Mouse (Mus musculus): Measurements from ENCODE around the gene Gxylt2.

Gene Gxylt2

GRCm38 (mm10) chr6:100715296-100715828, 10.8 kb downstream of the Gxylt2 start:
- DNase-seq (ENCODE audit: low read depth, low spot score): no peak

GRCm38 (mm10) chr6:100716152-100716551, 11.6 kb downstream of the Gxylt2 start:
- DNase-seq (ENCODE audit: low read depth, low spot score): no peak

DNA sequence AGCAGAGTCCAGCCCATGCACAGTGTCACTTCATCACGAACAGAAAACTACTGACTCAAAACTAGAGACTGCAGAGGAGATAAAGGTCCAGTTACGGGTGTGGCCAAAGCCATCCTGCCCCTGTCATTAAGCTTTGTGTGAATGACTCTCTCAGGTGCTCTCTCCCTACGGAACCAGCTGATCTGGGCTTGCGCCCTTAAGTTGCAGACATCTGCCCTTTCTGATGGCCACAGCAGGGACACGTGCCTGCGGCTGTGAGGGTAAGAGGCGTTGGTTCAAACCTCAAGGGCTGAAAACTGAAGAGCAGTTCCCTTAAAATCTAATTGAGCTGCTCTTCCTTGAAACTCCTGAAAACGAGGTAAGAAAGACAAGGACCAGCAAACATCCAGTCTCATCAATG, 12.3 kb downstream of the Gxylt2 start:
- no peak for DNase-seq (ENCODE audit: low read depth, low spot score)

DNA sequence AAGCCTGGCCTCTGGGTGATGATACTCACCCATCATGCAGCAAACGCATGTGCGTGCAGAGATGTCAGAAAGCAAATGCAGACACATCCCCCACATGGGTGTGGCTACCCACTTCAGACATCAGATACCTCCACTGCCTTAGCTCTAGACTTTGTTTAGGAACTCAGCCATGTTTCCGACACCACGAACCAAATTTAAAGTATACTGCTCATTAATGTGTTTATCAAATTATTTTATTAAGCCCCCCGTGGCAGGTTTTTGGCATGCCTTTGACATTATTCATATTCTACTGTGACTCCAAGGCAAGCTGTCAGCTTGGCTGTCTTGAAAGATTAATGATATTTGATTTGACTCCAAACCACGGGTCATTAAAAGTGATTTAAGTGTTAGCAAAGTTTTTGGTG, 15.6 kb downstream of the Gxylt2 start:
- no peak for DNase-seq (ENCODE audit: low read depth, low spot score)

DNA sequence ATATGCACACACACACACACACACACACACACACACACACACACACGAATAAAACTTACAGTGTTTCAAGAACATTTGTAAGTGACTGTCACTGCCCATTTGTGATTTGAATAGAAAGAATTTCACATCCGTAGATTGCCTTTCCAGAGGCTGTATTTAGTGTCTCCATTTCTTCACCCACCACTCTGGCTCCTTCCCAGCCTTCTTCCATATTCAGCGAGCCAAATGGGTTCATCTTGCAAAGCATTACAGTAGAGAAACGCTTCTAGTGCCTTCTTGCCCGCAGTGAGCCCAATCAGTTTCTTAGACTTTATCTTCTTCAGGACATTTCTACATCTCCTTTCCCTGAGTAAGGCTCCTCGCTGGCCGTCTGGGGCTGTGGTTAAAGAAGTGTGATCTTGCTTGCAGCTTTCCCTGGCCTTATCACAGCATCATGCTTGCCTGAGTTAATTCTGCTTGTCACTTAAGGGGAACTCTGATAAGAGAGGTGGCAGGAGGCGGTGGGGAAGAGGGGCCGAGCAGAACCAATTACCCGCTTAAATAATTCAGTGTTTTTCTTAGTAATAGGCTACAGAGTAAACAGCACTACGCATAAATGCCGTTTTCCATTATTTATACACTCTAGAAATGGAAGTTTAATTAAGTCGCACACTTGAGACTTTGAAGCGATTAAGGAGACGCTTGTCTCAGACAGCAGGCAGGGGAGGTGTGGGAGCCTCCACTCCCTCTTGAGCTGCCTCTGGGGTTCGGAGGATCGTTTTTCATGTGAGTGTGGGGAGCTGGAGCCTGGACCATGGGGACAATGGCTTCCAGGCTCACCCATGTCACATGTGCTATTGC, 16.6 kb downstream of the Gxylt2 start:
- no peak for DNase-seq (ENCODE audit: low read depth, low spot score)

GRCm38 (mm10) chr6:100731996-100732375, 27.5 kb downstream of the Gxylt2 start:
- no peak for DNase-seq (ENCODE audit: low read depth, low spot score)

GRCm38 (mm10) chr6:100732376-100733021, 28.0 kb downstream of the Gxylt2 start:
- no peak for DNase-seq (ENCODE audit: low read depth, low spot score)

DNA sequence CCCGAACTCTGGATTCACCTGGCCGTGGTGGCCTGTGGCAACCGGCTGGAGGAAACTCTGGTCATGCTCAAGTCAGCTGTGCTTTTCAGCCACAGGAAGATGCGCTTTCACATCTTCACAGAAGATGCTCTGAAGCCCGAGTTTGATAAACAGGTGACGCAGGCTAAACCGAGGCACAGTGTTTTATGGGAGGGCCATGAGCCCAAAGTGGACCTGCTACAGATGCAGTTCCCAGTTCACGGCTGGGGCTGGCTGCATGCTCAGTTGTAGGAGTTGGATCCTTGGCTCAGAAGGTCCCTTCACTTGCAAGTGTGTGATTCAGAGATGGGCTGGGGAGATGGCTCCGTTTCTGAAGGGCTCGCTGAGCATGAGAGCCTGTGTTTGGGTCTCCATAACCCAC, 28.7 kb downstream of the Gxylt2 start:
- no peak for DNase-seq (ENCODE audit: low read depth, low spot score)

DNA sequence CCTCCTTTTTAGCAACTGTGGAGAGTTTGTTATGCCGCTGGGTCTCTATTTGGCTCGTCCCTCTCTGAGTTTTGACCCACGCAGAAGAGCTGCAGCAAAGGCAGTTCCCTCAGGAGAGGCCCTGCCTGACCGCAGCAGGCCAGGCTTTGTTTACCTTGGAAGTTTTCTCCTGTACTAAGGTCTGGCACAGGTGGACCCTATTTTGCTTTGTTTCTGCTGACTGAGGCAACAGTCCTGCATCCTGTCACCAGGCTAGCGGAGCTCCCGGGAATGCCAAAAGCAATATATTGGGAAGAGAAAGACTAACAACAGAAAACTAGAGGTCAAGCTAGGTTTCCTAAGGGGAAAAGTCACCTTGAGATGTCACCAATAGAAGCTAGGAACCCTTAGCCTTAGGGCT, 29.8 kb downstream of the Gxylt2 start:
- DNase-seq (ENCODE audit: low read depth, low spot score): no peak

DNA sequence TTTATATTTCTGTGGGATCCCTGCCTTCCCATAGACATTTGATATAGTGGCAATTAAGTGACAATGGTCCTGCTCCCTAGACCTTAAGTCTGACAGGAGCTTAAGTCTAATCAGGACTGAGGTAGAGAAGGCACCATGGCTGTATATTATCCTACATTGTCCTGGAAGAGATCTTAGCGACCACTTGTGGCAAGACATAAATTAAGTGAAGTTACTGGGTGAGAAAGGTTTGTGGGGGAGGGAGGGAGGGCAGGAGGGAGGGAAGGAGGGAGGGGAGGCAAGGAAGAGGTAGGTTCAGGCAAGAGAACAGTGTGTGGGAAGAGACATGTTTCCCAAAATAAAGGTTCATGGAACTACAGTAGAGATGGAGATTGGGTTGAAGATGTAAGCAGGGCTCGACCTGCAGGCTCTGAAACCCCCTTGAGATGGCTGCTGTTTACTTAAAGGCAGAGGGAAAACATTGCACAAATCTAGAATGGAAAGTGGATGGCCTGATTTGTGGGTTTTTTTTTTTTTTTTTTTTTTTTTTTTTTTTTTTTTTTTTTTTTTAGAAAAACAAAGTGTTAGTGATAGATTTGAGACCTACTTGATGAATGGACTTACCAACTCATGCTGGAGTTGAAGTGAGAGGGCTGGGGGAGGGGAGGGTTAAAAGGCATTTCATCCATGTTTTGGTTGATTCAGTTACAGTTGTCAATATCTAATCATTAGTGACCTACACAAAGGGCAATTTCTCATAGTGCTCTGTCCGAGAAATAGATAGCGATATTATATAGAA, 54.1 kb downstream of the Gxylt2 start:
- peak; percentile 68 for DNase-seq (ENCODE audit: low read depth, low spot score)

DNA sequence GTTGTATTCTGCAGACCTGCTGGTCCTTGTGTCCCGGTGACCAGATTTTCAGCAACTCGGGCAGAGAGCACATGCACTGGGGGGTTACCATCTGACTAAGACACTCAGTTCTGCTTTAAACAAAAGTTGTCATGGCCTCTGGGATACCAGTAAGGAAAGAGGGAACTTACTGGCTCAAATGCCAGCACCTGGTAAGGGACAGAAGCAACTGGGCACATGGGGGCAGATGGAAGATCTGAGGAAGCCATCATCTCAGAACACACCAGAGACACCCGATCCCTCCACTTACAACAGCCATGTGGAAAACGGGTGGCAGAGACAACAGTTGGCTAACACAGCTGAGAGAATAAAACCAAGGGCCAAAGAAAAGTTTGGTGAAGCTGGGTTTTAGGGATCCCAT, 63.2 kb downstream of the Gxylt2 start:
- DNase-seq (ENCODE audit: low read depth, low spot score): no peak

DNA sequence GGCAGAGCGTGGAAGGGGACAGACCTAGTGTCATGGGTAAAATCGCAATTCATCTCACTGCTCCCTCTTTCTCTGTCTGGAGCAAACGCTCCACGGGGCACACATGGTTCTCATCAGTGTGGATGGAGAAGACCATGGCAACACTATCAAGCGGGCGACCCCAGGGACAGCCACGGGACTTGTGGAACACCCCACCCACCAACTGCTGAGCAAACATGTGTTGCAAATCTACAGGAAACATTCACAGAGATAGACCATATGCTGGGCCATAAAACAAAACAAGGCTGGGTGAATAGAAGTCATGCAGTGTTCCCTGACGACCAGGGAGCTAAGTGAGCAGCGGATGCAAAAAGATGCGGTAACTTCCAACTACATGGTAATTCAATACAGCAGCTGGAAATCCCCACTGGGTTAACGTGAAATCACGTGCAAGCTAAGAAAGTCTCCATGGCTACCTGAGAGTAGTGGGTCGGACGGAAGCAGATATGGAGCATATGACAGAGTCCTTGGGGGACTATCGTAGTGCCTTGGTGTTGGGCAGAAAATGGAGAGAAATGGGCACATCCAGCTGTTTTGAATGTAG, 71.5 kb downstream of the Gxylt2 start:
- no peak for DNase-seq (ENCODE audit: low read depth, low spot score)

GRCm38 (mm10) chr6:100778595-100778994, 74.1 kb downstream of the Gxylt2 start:
- no peak for DNase-seq (ENCODE audit: low read depth, low spot score)

DNA sequence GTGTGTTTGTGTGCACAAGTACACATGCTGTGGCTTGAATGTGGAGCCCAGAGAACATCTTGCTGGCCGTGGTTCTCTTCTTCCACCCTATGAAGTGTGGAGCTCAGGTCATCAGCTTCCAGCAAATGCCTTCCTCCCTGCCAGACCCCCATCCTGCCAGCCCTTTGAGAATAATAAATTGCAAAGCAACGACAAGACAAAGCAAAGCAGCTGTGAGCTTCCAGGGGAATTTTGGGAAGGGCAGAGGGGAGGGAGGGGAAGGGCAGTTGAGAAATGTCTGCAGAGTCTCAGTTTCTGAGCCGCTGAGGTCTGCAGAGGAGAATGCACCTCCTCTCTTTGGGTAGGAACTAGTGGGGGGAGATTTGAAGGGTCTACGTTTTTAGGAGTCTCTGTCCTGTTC, 75.9 kb downstream of the Gxylt2 start:
- no peak for DNase-seq (ENCODE audit: low read depth, low spot score)

- no peak for DNase-seq (ENCODE audit: low read depth, low spot score)
These were observed 77.1 kb downstream of the Gxylt2 start for GRCm38 (mm10) chr6:100781644-100782043.

- DNase-seq (ENCODE audit: low read depth, low spot score): no peak
These were observed 83.2 kb downstream of the Gxylt2 start for GRCm38 (mm10) chr6:100787726-100788125.

GRCm38 (mm10) chr6:100789161-100789560, 84.6 kb downstream of the Gxylt2 start:
- no peak for DNase-seq (ENCODE audit: low read depth, low spot score)

DNA sequence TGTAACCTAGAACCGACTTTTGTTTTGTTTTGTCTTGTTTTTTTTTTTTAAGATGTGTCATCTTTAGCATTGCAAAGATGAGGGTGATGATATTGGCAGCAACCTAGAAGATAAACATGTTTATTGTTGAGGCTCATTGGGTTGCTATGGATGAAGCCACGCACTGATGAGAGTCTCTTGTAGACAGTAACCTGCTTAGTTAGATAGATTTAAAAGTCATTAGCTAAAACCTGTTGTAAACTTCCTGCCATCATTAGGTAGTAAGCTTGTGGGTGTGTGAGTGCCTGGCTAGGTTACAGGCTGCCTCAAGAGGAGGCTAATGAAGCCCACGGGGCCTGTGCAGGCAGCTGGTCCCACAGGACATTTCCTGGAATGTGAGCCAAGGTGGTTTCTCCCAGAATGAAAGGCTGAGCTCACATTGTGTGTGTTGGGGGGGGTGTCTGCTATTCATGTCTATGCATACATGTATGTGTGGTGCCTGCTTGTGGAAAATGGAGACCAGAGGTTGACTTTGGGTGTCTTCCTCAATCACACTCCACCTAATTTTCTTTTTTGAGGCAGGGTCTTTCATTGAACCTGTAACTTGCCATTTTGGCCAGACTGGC, 87.6 kb downstream of the Gxylt2 start:
- DNase-seq (ENCODE audit: low read depth, low spot score): no peak

DNA sequence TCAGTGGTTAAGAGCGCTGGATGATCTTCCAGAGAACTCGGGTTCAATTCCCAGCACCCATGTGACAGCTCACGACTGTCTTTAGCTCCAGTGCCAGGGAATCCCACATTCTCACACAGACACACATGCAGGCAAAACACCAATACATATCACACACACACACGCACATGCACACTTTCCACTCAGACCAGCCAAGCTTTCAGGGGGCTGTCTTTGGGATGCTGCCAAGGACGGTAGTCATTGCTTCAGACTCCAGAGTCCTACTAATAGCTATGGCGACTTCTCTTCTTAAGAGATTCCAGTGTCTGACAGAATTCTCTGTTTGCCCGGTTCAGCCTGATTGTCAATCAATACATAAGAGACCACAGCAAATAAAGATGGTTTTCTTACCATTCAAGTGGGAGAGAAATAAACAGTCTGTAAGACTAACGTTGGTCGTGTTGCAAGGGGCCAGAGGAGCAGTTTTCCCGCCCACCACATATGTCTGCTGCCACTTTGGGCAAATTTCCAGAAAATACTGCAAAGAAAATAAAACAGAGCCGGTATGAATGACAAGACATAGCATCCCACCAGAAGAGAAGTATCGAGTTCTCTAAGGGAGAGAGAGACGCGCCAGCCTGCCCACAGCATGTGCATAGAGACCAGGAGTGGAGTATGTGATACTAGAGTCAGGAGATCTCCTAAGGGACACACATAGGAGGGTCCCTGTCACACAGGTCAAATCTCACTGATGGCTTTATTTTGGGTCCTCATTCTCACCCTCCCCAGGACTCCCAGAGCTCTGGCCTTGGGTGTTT, 88.6 kb downstream of the Gxylt2 start:
- no peak for DNase-seq (ENCODE audit: low read depth, low spot score)

DNA sequence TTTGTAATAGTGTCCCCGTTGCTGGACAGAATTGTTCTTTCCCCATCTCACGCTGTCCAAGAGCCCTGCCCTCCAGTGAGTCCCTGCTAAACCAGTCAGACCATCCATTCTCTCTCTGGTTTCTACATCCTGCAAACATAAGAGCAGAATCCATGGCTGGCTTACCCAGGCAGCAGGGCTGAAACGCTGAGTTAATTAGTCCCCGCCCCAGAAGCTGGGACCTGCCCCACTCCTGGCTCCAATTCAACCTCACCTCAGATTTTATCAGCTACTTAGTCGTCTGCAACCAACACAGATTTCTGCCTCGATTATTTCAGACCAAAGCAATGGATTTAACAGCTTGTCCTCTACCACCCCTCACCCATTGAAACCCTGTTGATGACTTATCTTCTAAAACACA, 91.3 kb downstream of the Gxylt2 start:
- no peak for DNase-seq (ENCODE audit: low read depth, low spot score)

GRCm38 (mm10) chr6:100799290-100799689, 94.8 kb downstream of the Gxylt2 start:
- no peak for DNase-seq (ENCODE audit: low read depth, low spot score)
